Mouse (Mus musculus) embryonic facial prominence, embryonic 15.5 days (tissue): ENCODE results near the gene Arhgap15. TPM values are rescaled to one million over a fixed set of nuclear protein-coding genes. Genes with fewer than 3 reads are reported as not detected.

Source experiments
- ATAC-seq: fragments of 200-750 bp; cut with Nextera tagmentation; 2 replicates; pipeline ENCODE4 v1.8.0; 2017; ENCODE audit warnings: low read depth, moderate TSS enrichment; ENCODE audit not compliant: insufficient number of reproducible peaks, low FRiP score, low TSS enrichment
- H3K27ac ChIP-seq: fragments of 300-500 bp; sonication (generic); replicated peaks from 2 replicates; pipeline ENCODE4 v1.5.1; 2015; ENCODE audit warnings: mild to moderate bottlenecking, inconsistent platforms
- H3K27me3 ChIP-seq: fragments of 300-500 bp; sonication (generic); 2 replicates; pipeline ENCODE4 v1.6.1; 2015; ENCODE audit warnings: inconsistent platforms
- H3K36me3 ChIP-seq: fragments of 300-500 bp; sonication (generic); 2 replicates; pipeline ENCODE4 v1.6.1; 2015; ENCODE audit warnings: mild to moderate bottlenecking, inconsistent platforms
- H3K4me1 ChIP-seq: fragments of 300-500 bp; sonication (generic); 2 replicates; pipeline ENCODE4 v1.6.1; 2015; ENCODE audit warnings: inconsistent platforms
- H3K4me2 ChIP-seq: fragments of 300-500 bp; sonication (generic); replicated peaks from 2 replicates; pipeline ENCODE4 v1.6.1; 2015; ENCODE audit warnings: mild to moderate bottlenecking, inconsistent platforms
- H3K4me3 ChIP-seq: fragments of 300-500 bp; sonication (generic); replicated peaks from 2 replicates; pipeline ENCODE4 v1.5.1; 2015; ENCODE audit warnings: mild to moderate bottlenecking, inconsistent platforms
- H3K9ac ChIP-seq: fragments of 300-500 bp; sonication (generic); 2 replicates; pipeline ENCODE4 v1.6.1; 2015; ENCODE audit warnings: inconsistent platforms
- H3K9me3 ChIP-seq: fragments of 300-500 bp; sonication (generic); replicated peaks from 2 replicates; pipeline ENCODE4 v1.6.1; 2016; ENCODE audit warnings: inconsistent platforms
- WGBS: fragments of 180-500 bp; shearing (Covaris S2); methylation state at CpG from one replicate; pipeline ENCODE4 v1.1.7; 2015; 5-methylcytosine and 5-hydroxymethylcytosine counted together
- polyA plus RNA-seq: library from polyadenylated mRNA; unstranded; fragments of >200 nt; fragmentation: Nextera tagmentation; extraction: Ambion mirVana; gene quantifications from 2 replicates; pipeline ENCODE4 v1.2.1, GENCODE M21; 2015

The Arhgap15 gene
- polyA plus RNA-seq, 1 experiment from 2014 or later = 2.2 TPM

- Histone ChIP-seq H3K36me3 (no peaks in the 10 kb centered on the region), H3K4me2 (no peak overlapping the region), H3K27me3 (no peaks in the 10 kb centered on the region), H3K27ac (no peak overlapping the region), H3K4me1 (peaks cover 13% of the 10 kb centered on the region), H3K9me3 (no peaks in the 10 kb centered on the region), H3K4me3 (no peak overlapping the region), H3K9ac (no peak overlapping the region)
- ATAC-seq = no peak
- 88% methylated on average over 11 of the region's 11 CpGs for WGBS
Observed at GRCm38 (mm10) chr2:44310095-44310748, 561.6 kb downstream of the Arhgap15 start.

GRCm38 (mm10) chr2:44311216-44311615 lies 562.6 kb downstream of the Arhgap15 start:
- Histone ChIP-seq H3K9ac (no peak overlapping the region), H3K4me3 (0 out of 2 replicates have a peak overlapping the region, but pooled peaks have one; percentile 17), H3K36me3 (no peaks in the 10 kb centered on the region), H3K27ac (0 out of 2 replicates have a peak overlapping the region, but pooled peaks have one; percentile 41), H3K9me3 (no peaks in the 10 kb centered on the region), H3K27me3 (no peaks in the 10 kb centered on the region), H3K4me1 (peaks cover 10% of the 10 kb centered on the region; the same call in 1 of the 2 replicates), H3K4me2 (peak overlapping the region; percentile 39)
- 12% methylated on average over 10 of the region's 10 CpGs for WGBS
- ATAC-seq = peak; percentile 69; the same call in 1 of the 2 replicates

GRCm38 (mm10) chr2:44313573-44313972 lies 564.9 kb downstream of the Arhgap15 start:
- H3K4me3 ChIP-seq = no peak overlapping the region
- H3K4me1 ChIP-seq = peaks cover 11% of the 10 kb centered on the region
- no peak overlapping the region for H3K9ac ChIP-seq
- no peak for ATAC-seq
- WGBS = 87% methylated on average over 3 of the region's 3 CpGs
- no peak overlapping the region for H3K4me2 ChIP-seq
- no peaks in the 10 kb centered on the region for H3K9me3 ChIP-seq
- no peaks in the 10 kb centered on the region for H3K27me3 ChIP-seq
- no peaks in the 10 kb centered on the region for H3K36me3 ChIP-seq
- H3K27ac ChIP-seq = no peak overlapping the region

- 63% methylated on average over 6 of the region's 6 CpGs for WGBS
- no peak overlapping the region for H3K9ac ChIP-seq
- H3K9me3 ChIP-seq = no peaks in the 10 kb centered on the region
- no peak overlapping the region for H3K4me2 ChIP-seq
- no peaks in the 10 kb centered on the region for H3K36me3 ChIP-seq
- H3K27ac ChIP-seq = peak overlapping the region; percentile 11; the same call in 1 of the 2 replicates
- peaks cover 3% of the 10 kb centered on the region; the same call in 1 of the 2 replicates for H3K4me1 ChIP-seq
- H3K4me3 ChIP-seq = no peak overlapping the region
- no peaks in the 10 kb centered on the region for H3K27me3 ChIP-seq
- ATAC-seq = no peak
Observed at GRCm38 (mm10) chr2:44318436-44318835, 569.8 kb downstream of the Arhgap15 start.

GRCm38 (mm10) chr2:44319479-44319878 lies 570.9 kb downstream of the Arhgap15 start:
- H3K36me3 ChIP-seq = no peaks in the 10 kb centered on the region
- no peak overlapping the region for H3K9ac ChIP-seq
- ATAC-seq = no peak
- WGBS = 88% methylated on average over 4 of the region's 4 CpGs
- no peak overlapping the region for H3K4me2 ChIP-seq
- peaks cover 3% of the 10 kb centered on the region; the same call in 1 of the 2 replicates for H3K4me1 ChIP-seq
- no peaks in the 10 kb centered on the region for H3K27me3 ChIP-seq
- H3K27ac ChIP-seq = no peak overlapping the region
- no peak overlapping the region for H3K4me3 ChIP-seq
- H3K9me3 ChIP-seq = no peaks in the 10 kb centered on the region

GRCm38 (mm10) chr2:44323813-44324212 lies 575.2 kb downstream of the Arhgap15 start:
- Histone ChIP-seq H3K4me1 (no peaks in the 10 kb centered on the region), H3K4me3 (no peak overlapping the region), H3K27me3 (no peaks in the 10 kb centered on the region), H3K27ac (no peak overlapping the region), H3K9ac (no peak overlapping the region), H3K9me3 (no peaks in the 10 kb centered on the region), H3K36me3 (no peaks in the 10 kb centered on the region), H3K4me2 (no peak overlapping the region)
- ATAC-seq = no peak
- WGBS = 92% methylated on average over 4 of the region's 4 CpGs

GRCm38 (mm10) chr2:44333295-44333694 lies 584.7 kb downstream of the Arhgap15 start:
- Histone ChIP-seq H3K36me3 (no peaks in the 10 kb centered on the region), H3K4me1 (no peaks in the 10 kb centered on the region), H3K4me3 (no peak overlapping the region), H3K9me3 (no peaks in the 10 kb centered on the region), H3K4me2 (no peak overlapping the region), H3K9ac (no peak overlapping the region), H3K27me3 (no peaks in the 10 kb centered on the region), H3K27ac (no peak overlapping the region)
- WGBS = 73% methylated on average over 4 of the region's 4 CpGs
- no peak for ATAC-seq

- ATAC-seq = no peak
- Histone ChIP-seq H3K27ac (no peak overlapping the region), H3K36me3 (no peaks in the 10 kb centered on the region), H3K27me3 (no peaks in the 10 kb centered on the region), H3K4me2 (no peak overlapping the region), H3K9ac (no peak overlapping the region), H3K9me3 (no peaks in the 10 kb centered on the region), H3K4me3 (no peak overlapping the region), H3K4me1 (no peaks in the 10 kb centered on the region)
- 65% methylated on average over 3 of the region's 3 CpGs for WGBS
Observed at GRCm38 (mm10) chr2:44334006-44334405, 585.4 kb downstream of the Arhgap15 start.

- Histone ChIP-seq H3K9ac (no peak overlapping the region), H3K4me2 (no peak overlapping the region), H3K36me3 (no peaks in the 10 kb centered on the region), H3K4me1 (no peaks in the 10 kb centered on the region), H3K27ac (no peak overlapping the region), H3K4me3 (no peak overlapping the region), H3K9me3 (no peaks in the 10 kb centered on the region), H3K27me3 (no peaks in the 10 kb centered on the region)
- no peak for ATAC-seq
- WGBS = 34% methylated on average over 2 of the region's 2 CpGs
Observed at GRCm38 (mm10) chr2:44334517-44334916, 585.9 kb downstream of the Arhgap15 start.

- 69% methylated on average over 5 of the region's 5 CpGs for WGBS
- Histone ChIP-seq H3K9me3 (no peaks in the 10 kb centered on the region), H3K4me1 (0 out of 2 replicates have a peak, but pooled peaks cover 11% of the 10 kb centered on the region), H3K27me3 (no peaks in the 10 kb centered on the region), H3K4me2 (no peak overlapping the region), H3K4me3 (no peak overlapping the region), H3K36me3 (no peaks in the 10 kb centered on the region), H3K9ac (no peak overlapping the region), H3K27ac (no peak overlapping the region)
- ATAC-seq = no peak
Observed at GRCm38 (mm10) chr2:44336720-44337354, 588.2 kb downstream of the Arhgap15 start.

- Histone ChIP-seq H3K9ac (no peak overlapping the region), H3K4me1 (0 out of 2 replicates have a peak, but pooled peaks cover 12% of the 10 kb centered on the region), H3K4me2 (no peak overlapping the region), H3K27me3 (no peaks in the 10 kb centered on the region), H3K36me3 (no peaks in the 10 kb centered on the region), H3K4me3 (no peak overlapping the region), H3K9me3 (no peaks in the 10 kb centered on the region), H3K27ac (no peak overlapping the region)
- ATAC-seq = no peak
- 92% methylated on average over 6 of the region's 6 CpGs for WGBS
Observed at GRCm38 (mm10) chr2:44338467-44338866, 589.8 kb downstream of the Arhgap15 start.
